Mouse (Mus musculus) neural tube, embryonic 14.5 days (tissue): ENCODE measurements around the gene Btbd1. TPM values are rescaled to one million over a fixed set of nuclear protein-coding genes. Genes with fewer than 3 reads are reported as not detected.

Experiments used
- polyA plus RNA-seq: library from polyadenylated mRNA; unstranded; fragments of >200 nt; fragmentation: Nextera tagmentation; extraction: Ambion mirVana; gene quantifications from 2 replicates; pipeline ENCODE4 v1.2.1, GENCODE M21; 2014

Btbd1 gene
- polyA plus RNA-seq, 1 experiment from 2014 or later: 137 TPM

Other genes starting within 250 kb of the Btbd1 start
- 26.4 and 29.8 TPM in 2 replicates for gene Homer2, start 121.9 kb downstream of the Btbd1 start, polyA plus RNA-seq
- 123 and 134 TPM in 2 replicates for gene Ramac, start 66.5 kb downstream of the Btbd1 start, polyA plus RNA-seq
- 45.3 and 55.4 TPM in 2 replicates for gene 3110040N11Rik, start 40.0 kb downstream of the Btbd1 start, polyA plus RNA-seq
- not detected in 2 replicates for gene Gm10160, start 26.4 kb upstream of the Btbd1 start, polyA plus RNA-seq
- gene Tm6sf1, start 29.6 kb upstream of the Btbd1 start, polyA plus RNA-seq: 12.4 and 12.5 TPM in 2 replicates
- 90.7 and 93.2 TPM in 2 replicates for gene Hdgfl3, start 105.0 kb upstream of the Btbd1 start, polyA plus RNA-seq
- 0.11 and 5.6 TPM in 2 replicates for gene Bnc1, start 162.9 kb upstream of the Btbd1 start, polyA plus RNA-seq